Mouse (Mus musculus): ENCODE measurements at regions not wholly inside any gene's neighbourhood (a gene's known extent, or its start where the extent isn't known, plus 50 kb on each side); places are given as distances from the start of the nearest gene placed in this dataset.
A peak's percentile ranks its signal among the peaks of the same experiment; 100 is the strongest.

DNA sequence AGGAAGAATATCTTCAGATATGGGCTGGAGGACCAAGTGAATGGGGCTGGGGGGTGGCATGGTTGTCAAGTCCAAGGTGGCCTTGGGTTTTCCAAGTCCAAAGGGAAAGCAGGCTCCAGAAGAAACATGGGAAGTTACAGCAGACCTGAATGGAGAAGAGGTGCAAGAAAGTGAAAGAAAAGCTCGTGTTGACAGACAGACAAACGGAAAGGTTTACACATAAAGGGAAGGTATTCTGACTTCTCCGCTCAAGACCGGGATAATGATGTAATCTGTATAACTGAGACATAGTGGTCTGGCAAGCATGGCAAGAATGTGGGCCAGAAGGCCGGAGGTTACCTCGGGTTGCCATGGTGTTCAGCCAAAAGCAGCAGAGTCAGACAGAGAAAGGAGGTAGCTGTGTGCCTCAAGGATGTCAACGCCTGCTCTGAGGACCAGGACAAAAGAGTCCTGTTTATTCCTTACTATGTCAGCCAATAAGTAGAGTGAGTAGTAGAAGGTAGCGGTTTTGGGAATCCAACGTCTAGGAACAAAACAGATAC, 50.8 kb upstream of the Elk3 start:
- DNase-seq (ENCODE audit: low read depth), result peak; percentile 71

DNA sequence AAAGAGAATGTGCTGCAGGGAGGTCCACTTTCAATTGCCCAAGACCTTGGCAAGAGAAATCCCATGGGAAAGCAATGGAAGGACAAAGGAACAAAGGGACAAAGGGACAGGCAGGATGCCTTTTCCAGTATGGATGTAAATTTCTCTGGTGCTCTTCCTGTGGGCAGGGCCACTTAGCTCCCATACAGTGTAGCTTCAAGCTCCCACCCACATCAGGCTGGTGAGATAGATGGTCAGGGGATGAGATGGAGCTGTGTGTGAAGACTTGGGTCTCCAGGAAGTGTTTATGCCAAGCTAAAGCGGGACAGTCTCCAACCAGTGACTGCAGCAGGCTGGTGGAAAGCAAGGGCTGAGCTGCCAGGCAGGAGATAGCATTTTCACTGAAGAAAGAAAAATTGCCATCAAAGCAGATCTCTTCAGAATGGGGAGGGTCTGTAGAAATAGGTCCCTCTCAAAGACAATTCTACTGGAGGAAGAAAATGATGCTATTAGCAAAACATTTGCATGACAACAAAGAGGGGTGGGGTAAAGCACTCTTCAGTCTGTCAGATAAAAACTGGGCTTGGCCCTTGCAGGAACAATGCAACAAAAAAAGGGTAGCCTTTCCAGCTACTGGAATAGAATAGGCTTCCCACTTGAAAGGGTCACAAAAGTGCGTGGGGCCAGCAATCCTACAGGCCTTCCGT, 53.3 kb upstream of the Elk3 start:
- no peak for DNase-seq (ENCODE audit: low read depth)

DNA sequence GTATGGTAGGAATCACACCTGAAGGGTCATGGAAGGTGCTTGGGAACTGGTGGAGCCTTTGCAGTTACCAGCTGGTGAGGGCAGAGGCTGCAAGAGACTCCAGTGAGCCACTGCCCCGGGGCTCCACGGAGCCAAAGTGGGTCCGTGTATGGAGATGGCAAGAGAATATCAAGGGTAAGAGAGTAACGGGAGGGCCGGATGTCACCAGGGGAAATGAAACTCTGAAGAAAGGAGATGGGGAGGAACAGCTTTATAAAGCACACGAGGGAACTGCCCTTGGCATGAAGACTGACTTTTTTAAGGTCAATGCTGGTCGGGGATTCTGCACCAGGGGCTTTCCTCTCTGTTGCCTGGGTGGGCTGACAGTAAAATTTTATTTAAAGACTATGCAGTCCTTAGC, 53.9 kb upstream of the Elk3 start:
- no peak for DNase-seq (ENCODE audit: low read depth)

DNA sequence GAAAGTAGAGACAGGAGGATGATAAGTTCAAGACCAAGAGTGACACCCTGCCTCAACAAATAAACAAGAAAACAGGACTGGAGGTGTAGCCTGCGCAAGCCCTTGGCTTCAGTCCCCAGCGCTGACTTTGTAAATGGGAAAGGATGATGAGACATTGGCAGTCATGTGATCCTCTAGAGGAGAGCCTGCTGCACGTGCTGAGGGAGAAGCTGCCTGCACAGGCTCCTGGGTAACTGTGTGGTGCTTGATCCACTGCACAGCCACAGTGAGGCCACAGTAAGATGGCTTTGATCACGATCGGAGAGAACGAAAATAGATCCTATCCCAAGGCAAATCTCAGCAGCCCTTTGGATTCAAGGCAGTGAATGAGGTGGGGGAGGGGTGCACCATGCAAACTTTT, 54.4 kb upstream of the Elk3 start:
- peak; percentile 54 for DNase-seq (ENCODE audit: low read depth)

DNA sequence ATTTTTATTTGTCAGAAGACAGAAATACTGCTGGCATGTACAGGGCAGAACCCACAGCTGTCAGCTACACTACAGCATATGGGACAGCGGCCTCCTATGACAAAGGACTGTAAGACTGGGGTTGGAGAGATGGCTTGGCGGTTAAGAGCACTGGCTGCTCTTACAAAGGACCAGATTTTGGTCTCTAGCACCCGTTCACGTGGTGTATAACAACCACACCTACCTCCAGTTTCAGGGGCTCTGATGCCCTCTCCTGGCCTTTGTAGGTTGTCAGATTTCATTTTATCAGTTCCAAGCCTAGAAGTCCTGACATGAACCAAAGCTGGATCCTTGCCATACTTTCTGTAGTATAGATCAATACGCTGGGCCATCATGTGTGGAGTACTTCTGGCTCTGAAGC, 54.9 kb upstream of the Elk3 start:
- peak; percentile 43 for DNase-seq (ENCODE audit: low read depth)

DNA sequence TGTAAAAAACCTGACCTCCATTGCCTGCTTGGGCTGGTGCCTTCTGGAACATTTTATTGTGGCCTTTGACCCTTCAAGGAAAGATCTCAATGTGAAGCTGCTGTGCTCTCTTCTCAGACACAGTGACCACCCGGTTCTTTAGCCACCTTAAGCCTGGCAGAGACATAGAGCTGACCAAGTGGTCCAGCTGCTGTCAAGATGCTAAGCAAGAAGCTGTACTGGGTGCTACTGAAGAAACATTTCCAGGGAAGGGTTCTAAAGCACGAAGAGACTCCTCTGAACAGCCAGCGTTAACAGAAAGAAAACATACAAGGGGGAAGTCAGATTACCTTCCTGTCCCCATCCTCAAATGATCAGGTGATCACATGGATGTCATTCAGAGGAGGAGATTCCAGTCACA, 58.8 kb upstream of the Elk3 start:
- no peak for DNase-seq (ENCODE audit: low read depth)

DNA sequence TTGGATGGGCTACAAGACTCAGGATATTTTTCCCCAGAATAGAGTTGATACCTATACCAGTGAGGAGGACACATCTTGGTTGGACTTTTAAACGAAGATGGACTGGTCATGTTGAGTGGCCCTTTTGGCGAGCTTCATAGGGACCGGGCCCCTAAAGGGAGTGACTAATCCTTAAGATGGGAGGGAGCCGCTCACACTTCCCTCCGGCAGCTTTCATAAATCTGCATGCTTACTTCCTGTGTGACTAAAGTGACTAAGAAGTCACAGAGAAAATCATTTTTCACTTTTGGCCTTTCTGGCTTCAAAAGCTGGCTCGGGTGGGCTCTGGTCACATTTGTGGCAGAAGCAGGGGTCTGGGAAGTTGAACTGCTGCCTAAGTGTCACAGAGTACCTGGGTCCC, 59.4 kb upstream of the Elk3 start:
- DNase-seq (ENCODE audit: low read depth), result no peak

DNA sequence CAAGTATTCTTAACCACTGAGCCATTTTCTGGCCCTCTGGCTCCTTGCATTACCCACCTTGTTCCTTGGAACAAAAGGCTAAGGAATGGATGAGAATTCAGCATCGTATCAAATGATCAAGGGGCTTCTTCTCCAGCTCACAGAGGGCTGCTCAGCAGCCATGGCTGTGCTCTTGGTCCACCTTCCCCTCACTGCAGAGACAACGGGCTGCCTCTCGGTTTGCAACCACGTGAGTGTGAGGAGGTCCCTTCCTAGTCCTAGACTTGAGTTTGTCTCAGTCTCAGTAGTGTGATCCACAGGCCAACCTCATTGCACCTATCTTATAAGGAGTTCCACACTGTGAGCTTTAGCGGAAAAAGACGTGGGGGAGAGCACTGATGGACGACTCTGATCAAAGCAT, 61.3 kb upstream of the Elk3 start:
- DNase-seq (ENCODE audit: low read depth), result no peak

DNA sequence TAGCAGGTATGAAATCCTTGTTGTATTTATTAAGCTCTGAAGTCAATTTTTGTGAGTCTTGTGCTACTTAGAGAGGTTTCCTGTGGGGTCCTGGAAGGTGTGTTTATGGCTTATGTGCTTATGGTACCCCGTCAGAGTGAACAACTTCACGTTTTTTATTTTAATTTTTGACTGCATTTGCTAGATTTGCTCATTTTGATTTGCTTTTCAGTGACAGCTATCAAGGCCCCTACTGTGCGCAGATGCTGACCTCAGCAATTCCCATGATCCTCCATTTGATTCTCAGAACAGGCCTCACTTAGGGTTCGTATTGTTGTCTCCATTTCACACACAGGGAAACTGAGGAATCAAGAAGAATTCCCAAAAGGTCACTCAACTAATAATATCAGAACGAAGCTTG, 62.3 kb upstream of the Elk3 start:
- no peak for DNase-seq (ENCODE audit: low read depth)

DNA sequence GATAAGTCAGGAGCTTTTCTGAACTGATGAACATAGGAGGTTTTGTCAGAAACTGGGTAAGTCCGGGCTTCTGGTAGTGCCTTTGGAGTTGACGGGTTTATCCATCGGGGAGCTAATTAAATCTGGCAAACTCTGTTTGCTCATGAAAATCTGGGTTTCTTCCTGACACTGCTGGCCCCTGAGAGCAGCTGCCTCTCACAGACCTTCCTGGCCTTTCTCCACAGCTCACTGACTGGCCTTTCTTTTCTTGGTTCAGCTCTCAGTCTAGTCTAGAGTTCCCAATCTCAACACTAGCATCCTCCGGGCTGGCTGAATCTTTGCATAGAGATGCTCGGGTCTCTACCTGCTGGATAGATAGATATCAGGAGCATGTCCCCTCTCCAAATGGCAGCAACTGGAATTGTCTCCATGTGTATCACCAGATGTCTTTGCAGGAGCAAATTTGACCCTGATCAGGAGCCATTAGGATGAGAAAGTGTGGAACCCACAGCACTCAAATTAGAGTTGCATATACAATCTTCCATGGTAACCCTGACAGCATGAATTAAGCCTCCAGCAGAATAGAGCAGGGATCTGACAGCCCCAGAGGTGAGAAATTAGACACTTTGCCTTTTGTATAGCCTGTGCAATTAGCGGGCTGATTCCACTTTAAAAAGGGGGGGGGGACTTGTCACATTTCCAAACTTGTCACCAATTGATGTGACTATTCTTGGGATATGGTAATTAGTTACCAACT, 63.2 kb upstream of the Elk3 start:
- no peak for DNase-seq (ENCODE audit: low read depth)

DNA sequence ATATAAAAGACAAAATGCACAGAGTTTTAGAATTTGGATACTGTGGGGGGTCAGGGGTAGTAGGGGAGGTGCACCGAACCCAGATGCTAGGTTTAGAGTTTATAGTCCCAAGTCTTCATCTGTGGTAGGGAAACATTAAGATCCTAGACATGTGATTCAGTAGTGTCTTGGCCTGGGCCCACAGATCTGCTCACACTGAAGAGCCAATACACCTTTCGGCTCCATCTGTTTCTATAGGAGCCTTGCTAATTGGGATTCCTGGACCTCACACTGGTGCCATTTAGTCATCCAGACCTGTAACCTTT, 63.7 kb upstream of the Elk3 start:
- no peak for DNase-seq (ENCODE audit: low read depth)

DNA sequence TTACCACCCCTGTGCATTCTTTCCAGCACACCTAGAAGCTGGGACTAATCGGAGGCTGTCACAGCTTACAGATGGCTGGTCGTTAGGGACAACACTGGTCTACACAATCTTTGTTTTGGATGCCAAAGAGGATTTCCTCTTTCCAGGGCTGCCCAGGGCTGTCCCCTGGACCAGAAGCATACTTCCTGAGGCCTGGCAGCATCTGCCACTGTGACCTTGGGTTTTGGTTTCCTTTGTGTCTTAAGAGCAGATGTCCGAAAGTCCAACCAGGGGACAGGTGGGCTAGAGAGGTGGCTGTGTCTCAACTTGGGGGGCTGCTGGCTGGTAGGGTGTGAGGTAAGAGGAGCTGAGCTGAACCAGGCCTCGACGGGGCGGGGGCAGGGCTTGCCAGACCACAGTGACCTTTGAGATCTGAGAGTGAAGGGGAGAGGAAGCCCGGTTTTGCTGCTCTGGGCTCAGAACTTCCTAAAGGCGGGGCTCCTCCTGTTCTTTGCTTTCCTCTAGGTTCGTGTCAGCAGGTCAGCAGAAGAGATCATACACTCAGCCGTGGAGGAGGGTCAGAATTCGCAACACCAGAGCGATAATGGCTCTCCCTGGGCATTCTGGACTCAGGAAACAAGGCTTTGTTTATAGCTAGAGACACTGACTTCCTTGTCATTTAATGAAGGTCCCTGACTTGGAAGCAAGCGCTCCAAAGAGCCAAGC, 64.2 kb upstream of the Elk3 start:
- DNase-seq (ENCODE audit: low read depth), result no peak

DNA sequence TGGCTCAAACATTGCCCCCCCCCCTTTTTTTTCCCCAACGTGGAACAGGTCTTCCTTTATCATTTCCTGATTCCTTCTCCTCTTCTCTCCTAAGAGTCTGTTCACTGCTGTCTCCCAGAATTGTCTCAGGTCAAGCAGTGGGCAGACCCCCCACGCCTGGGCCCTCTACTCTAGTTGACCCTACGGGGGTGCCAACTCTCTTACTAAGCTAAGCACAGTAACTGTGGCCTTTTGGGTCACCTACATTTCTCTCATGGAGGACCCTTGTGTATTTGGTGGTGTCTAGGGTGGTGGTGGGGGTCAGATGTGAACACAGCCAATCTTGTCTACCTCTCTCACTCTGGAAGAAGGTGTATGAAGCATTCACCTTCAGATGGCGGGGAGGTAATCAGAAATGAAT, 64.8 kb upstream of the Elk3 start:
- no peak for DNase-seq (ENCODE audit: low read depth)

DNA sequence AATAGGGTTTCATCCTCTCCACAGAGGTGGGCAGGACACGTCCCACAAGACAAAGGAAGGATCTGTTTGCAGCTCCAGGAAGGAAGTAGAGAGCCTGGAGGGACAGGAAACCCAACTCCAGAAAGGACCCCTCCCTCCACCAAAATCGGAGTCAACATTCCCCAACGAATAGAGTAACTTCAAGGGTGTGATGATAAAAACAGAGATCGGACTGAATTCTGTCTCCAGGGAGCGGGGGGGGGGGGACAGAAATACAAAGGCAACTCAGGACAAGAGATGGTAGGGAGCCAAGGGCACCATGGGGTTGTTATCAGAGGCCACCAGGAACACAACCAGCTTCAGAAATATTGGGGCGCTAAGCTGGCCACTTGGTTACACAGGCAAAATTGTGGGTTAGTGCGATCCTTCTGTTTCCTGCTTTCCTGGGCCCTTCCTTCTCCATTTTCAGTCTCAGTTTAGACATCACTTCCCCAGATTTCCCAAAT, 65.6 kb upstream of the Elk3 start:
- DNase-seq (ENCODE audit: low read depth), result no peak

DNA sequence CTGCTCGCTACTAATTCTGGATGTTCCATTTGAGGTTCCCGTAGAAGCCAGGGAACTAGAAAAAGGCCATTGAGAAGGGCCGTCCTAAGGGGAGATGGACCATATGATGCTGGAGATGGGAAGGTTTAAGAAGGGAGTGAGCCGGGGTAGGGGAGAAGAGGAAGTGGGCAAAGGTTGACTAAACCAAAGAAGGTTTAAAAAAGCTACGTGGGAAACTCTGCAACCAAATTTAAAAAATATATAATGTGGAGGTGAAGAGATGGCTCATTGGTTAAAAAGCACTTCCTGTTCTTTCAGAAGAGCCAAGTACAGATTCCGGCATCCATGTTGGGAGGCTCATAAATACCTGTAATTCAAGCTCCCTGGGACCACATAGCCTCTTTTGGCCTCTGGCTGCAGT, 63.9 kb upstream of the Lta4h start:
- no peak for DNase-seq (ENCODE audit: low read depth)

DNA sequence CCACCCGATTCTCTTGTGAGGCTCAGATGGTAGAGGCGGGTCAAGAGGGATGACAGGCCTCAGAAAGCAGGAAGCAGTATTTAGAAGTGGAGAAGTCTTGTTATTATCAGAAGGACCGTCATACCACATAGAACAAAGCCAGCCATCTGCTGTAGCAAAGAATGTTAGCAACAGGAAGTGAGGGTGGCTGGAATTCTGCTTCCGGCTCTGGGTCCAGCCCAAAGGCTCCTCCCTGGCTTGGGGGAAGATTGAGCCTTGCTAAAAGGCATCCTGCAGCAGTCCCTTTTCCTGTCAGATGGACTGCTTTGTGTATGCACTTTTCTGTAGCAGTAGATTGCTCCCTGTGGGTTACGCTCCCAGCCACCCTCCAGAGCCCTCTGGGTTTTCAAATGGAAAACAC, 61.9 kb upstream of the Lta4h start:
- no peak for DNase-seq (ENCODE audit: low read depth)

DNA sequence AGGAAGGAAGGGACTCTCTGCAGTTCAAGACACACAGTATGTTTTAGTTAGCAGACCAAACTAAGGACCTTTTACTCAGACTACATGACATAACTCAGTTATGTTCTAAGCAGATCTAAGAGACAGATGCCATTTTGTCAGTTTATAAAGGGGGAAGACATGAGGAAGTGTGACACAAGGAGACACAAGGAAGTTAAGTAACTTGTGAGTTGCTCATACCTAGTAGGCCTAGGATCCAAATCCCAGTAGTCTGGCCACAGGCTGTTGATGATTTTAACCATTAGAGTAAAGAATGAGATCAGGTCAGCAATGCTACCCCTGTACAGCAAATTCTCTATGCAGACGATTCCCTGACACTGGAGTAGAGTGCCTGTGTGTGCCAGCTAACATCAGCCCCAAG, 59.3 kb upstream of the Lta4h start:
- DNase-seq (ENCODE audit: low read depth), result no peak

DNA sequence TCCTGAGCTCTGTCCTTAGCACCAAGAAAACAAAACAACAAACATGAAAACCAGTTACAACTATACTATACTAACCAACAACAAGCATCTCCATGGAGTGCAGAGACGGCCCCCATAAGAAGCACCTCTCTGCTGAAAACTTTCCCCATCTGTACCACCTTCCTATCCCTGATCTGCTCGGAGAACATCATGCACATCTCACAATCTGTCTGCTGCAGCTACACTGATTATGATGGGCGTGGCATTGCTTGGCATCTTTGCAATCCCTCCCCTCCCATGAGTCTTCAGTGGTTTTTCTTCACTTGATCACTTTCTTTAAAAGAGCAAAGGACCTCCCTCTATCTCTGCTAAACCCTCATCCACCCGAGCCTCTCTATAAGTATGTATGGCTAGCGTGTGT, 55.5 kb upstream of the Lta4h start:
- no peak for DNase-seq (ENCODE audit: low read depth)

DNA sequence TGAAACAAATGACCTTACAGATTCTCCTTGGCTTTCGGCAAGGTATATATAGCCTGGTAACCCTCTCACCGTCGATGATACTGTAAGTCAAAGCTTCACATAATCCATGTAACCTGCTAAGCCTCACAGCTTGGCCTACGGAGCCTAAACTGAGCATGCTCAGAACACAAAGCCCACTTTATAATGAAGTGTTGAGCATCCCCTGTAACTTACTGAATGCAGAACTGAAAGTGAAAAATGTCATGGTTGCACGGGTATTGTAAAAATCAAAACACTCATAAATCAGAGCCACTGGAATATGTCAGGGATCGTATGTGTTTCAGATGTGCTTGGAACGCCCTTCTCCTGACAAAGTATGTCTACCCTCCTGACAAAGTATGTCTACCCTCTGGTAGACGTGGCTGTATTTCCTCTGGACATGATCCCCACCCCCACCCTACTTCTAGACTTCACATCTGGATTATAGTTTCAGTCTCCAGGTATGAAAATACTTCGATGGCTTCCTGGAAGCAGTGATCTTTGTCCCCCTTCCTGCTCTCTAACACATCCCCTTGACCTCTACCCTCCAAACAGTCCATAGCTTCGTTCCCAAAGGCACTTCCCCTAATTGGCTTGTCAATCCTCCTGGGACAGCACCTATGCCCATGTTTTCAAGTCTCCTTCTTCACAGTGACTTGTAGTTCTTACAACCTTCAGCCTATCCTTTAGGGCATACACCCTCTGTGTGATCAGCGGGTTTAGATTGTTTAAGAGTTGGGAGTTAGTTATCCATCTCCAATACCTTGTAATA, 54.5 kb upstream of the Lta4h start:
- no peak for DNase-seq (ENCODE audit: low read depth)

DNA sequence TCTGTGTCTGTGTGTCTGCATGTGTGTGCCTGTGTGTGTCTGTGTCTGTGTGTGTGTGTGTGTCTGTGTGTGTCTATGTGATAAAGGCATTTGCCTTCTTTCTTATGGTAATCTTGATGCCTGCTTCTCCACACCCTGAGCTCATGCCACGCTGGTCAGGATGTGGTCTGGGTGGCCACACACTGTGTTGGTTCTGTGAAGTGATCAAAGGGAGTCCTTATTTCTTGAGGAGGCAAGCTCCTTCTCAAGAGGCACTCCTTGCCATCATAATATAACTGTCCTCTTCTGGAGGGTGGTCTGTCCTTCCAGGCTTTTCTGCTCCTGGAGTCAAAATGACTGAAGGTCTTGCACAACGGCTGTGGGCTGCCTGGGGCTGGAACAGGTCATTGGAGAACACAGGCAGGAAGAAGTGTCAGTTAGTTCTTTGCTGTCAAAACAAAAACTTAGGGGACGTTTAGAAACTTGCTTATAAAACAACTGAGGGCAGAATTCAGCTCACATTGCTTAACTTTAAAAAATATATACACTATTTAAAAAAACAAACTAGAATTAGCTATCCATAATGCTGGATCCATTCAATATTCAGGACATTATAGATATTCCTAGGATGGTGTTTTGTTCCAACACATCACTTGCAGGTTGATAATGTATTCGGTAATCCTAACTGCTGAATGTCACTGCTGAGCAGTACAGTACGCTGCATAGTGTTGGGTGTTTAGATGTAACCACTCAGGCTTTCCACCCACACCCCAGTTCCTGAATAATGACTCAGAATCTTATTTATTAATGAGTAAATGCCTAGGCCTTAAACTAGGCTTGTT, 50.3 kb upstream of the Lta4h start:
- DNase-seq (ENCODE audit: low read depth), result peak; percentile 39
